Mouse (Mus musculus) brain, embryonic 14.5 days (tissue): Measurements from ENCODE around the gene Adgrl2. TPM values are rescaled to one million over a fixed set of nuclear protein-coding genes. Genes with fewer than 3 reads are reported as not detected.

Experiments
- DNase-seq: peaks from one replicate; pipeline ENCODE4 v3.0.0-alpha.2; 2011; ENCODE audit warnings: low read depth
- CTCF ChIP-seq: fragments of 200-500 bp; IDR thresholded peaks from 2 replicates; pipeline ENCODE4 v1.5.1; 2012; ENCODE audit warnings: inconsistent platforms, mild to moderate bottlenecking, moderate library complexity, borderline replicate concordance; ENCODE audit not compliant: insufficient read depth, insufficient read length; ENCODE audit errors: extremely low read depth
- POLR2A ChIP-seq: fragments of 200-500 bp; IDR thresholded peaks from 2 replicates; pipeline ENCODE4 v1.6.1; 2012; ENCODE audit warnings: mild to moderate bottlenecking, inconsistent platforms, borderline replicate concordance; ENCODE audit not compliant: poor library complexity, insufficient read depth, insufficient read length, severe bottlenecking; ENCODE audit errors: extremely low read depth
- polyA plus RNA-seq: library from polyadenylated mRNA; depleted of rRNA; stranded (reverse); fragments of >200 nt; gene quantifications from 2 replicates; pipeline ENCODE4 v1.2.3, GENCODE M21; 2012

Adgrl2 gene
- polyA plus RNA-seq, 1 experiment, result 262 TPM

DNA sequence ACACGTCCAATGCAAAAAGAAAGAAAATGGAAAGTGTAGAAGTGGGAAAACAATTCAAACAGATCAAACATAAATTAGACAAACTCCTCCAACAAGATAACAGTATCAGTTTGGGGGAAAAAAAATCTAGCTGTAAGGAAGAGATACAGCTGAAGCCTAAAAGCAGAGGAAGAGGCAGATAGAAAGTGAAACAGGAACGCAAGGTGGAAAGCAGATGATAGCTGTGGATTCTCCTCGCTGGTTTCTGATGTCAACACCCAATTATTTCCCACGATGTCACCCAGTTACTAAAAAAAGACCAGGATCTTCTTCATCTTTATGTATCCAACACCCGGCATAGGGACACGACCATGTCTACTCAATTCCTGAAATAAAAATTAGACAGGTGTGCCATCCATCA, 220.0 kb downstream of the Adgrl2 start:
- TF ChIP-seq POLR2A (no peak), CTCF (no peak)
- no peak for DNase-seq
